Mouse (Mus musculus): Measurements from ENCODE around the gene Il2ra.
"Not testable (repeated sequence)": the region's sequence is repeated elsewhere in the genome, so short reads cannot be mapped to it uniquely, and the experiment has no call there.

Gene Il2ra

GRCm38 (mm10) chr2:11642451-11642941 is at the start of gene Il2ra:
Gene Il2ra (plus strand): TSS chr2:11642807.
- DNase-seq = no peak

- no peak for DNase-seq
Measured at GRCm38 (mm10) chr2:11596690-11597089, 45.9 kb upstream of the Il2ra start.

GRCm38 (mm10) chr2:11597906-11598305 is 44.7 kb upstream of the Il2ra start:
- DNase-seq = no peak

GRCm38 (mm10) chr2:11601795-11602194 is 40.8 kb upstream of the Il2ra start:
- no peak for DNase-seq

GRCm38 (mm10) chr2:11602506-11603489 is 39.8 kb upstream of the Il2ra start:
- DNase-seq = peak; percentile 94 to 96

GRCm38 (mm10) chr2:11604053-11604452 is 38.6 kb upstream of the Il2ra start, which contains the start of gene Rbm17:
Gene Rbm17 (minus strand): TSS chr2:11604153.
- DNase-seq = no peak

GRCm38 (mm10) chr2:11604911-11605310 is 37.7 kb upstream of the Il2ra start:
- no peak for DNase-seq

- DNase-seq = not testable (repeated sequence)
Measured at GRCm38 (mm10) chr2:11606718-11607117, 35.9 kb upstream of the Il2ra start.

GRCm38 (mm10) chr2:11612939-11613338 is 29.7 kb upstream of the Il2ra start:
- not testable (repeated sequence) for DNase-seq

GRCm38 (mm10) chr2:11616846-11617245 is 25.8 kb upstream of the Il2ra start:
- no peak for DNase-seq

GRCm38 (mm10) chr2:11619598-11619997 is 23.0 kb upstream of the Il2ra start:
- no peak for DNase-seq

GRCm38 (mm10) chr2:11623173-11623572 is 19.4 kb upstream of the Il2ra start:
- no peak for DNase-seq

GRCm38 (mm10) chr2:11623726-11624125 is 18.9 kb upstream of the Il2ra start:
- no peak for DNase-seq

GRCm38 (mm10) chr2:11625890-11626289 is 16.7 kb upstream of the Il2ra start, which contains the start of gene Gm17490:
Gene Gm17490 (minus strand): TSS chr2:11626264.
- no peak for DNase-seq

- no peak for DNase-seq
Measured at GRCm38 (mm10) chr2:11635035-11635434, 7.6 kb upstream of the Il2ra start.

GRCm38 (mm10) chr2:11635471-11636137 is 7.0 kb upstream of the Il2ra start:
- no peak for DNase-seq

- no peak for DNase-seq
Measured at GRCm38 (mm10) chr2:11636138-11636480, 6.5 kb upstream of the Il2ra start.

GRCm38 (mm10) chr2:11637115-11637514 is 5.5 kb upstream of the Il2ra start:
- DNase-seq = no peak

- DNase-seq = no peak
Measured at GRCm38 (mm10) chr2:11644057-11644456, 1.4 kb downstream of the Il2ra start.

- DNase-seq = no peak
Measured at GRCm38 (mm10) chr2:11645297-11645696, 2.7 kb downstream of the Il2ra start.

- no peak for DNase-seq
Measured at GRCm38 (mm10) chr2:11651476-11651875, 8.9 kb downstream of the Il2ra start.

- no peak for DNase-seq
Measured at GRCm38 (mm10) chr2:11652196-11652595, 9.6 kb downstream of the Il2ra start.

GRCm38 (mm10) chr2:11652780-11653179 is 10.2 kb downstream of the Il2ra start:
- DNase-seq = no peak

GRCm38 (mm10) chr2:11653330-11653729 is 10.7 kb downstream of the Il2ra start:
- no peak for DNase-seq

Measured in lung, postnatal 4 days (tissue).